Mouse (Mus musculus): ENCODE results near the gene Cpa4.

- TF ChIP-seq CTCF (IDR thresholded peaks at IDR 0.05; ENCODE audit: control insufficient read depth, insufficient read depth, insufficient read length) (no peak), USF1 (IDR thresholded peaks at IDR 0.05; ENCODE audit: low read depth) (no peak)
Observed at GRCm38 (mm10) chr6:30616491-30616941, 48.3 kb downstream of the Cpa4 start.
